Mouse (Mus musculus) B cell, adult 2 months (primary cell): Measurements from ENCODE around the gene Mogat2.

Experiments used
- DNase-seq, 2 experiments: peaks; one replicate each; pipeline ENCODE4 v3.0.0; 2022

Mogat2 gene

GRCm38 (mm10) chr7:99191411-99191810 is 47.0 kb downstream of the Mogat2 start:
- DNase-seq: no peak

GRCm38 (mm10) chr7:99189885-99190284 is 48.5 kb downstream of the Mogat2 start:
- no peak for DNase-seq

DNA sequence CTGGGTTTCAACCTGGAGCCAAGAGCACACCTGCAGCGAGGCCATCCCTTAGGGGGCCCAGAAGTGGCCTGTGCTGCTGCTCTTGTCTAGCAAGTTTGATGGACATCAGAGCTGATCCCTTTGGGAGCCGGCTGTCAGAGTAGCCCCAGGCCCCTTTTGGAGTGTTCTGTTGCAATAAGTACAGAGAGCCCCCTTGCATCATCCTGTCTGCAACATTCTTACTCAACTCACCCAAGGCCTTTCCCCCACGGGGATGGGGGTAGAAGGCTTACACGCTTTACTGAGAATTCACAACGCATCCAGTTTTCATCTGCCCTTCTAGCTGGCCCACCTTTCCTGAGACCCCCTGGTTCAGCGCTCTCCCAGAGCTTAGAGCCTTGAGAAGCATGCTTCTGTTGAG is 49.8 kb downstream of the Mogat2 start:
- DNase-seq: no peak

- no peak for DNase-seq
These were observed 51.0 kb downstream of the Mogat2 start for GRCm38 (mm10) chr7:99187451-99187850.

DNA sequence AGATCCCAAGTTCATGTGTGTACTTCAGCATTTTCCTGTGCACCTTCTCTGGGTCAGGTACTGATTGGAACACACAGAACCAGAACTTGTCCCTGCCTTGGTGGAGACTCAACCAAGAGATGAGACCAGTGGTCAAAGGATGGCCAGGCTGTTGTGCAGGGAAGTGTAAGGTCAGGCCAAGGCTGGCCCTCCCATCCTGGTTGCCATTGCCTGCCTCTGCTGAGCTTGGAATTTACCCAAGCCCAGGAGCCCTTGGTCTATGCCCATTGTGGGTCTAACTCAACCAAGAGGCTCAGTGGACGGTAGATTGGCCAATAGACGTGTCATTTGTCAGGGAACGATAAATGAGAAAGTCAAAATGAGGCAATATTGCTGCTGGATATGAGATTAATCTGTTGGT is 53.0 kb downstream of the Mogat2 start:
- DNase-seq: no peak

GRCm38 (mm10) chr7:99183751-99184150 is 54.7 kb downstream of the Mogat2 start:
- DNase-seq: peak; percentile 46 to 51

- DNase-seq: peak; percentile 98 to 99
These were observed 55.8 kb downstream of the Mogat2 start, which contains the start of gene Dgat2 for GRCm38 (mm10) chr7:99182432-99183172. Dgat2 (minus strand) TSS chr7:99182719.

DNA sequence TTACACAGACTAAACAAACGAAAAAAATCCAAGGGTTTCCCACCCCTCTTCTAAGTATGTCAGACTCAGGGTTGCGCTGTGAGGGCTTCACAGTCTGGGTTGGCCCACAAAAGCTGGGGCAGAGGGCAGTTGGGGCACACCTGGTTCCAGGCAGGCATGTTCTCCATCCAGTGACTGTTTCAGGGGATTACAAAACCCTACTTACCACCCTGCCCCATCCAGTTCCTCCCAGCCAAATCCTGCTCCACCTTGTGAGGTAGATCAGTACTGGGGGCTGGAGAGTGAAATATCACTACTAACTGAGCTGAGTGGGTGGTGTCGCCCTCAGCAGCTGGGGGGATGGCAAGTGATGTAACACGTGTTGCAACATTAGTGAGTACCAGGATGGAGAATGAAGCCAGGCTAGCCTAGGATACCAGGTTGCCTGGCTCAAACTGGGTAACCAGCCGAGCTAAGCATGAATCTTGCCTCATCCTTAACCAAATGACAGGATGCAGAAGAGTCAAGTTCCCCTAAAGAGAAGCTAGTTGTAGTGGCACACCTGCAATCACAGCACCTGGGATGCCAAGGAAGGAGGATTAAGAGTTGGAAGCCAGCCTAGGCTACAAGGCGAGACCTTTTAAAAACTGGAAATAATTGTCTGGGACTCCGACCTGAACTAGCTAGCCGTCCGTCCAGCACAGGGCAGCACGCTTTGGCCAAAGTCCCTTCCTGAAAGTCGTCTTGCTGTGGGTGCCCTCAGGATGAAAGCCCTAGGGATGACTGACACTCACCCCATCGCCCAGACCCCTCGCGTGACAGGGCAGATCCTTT is 56.6 kb downstream of the Mogat2 start:
- DNase-seq: no peak

DNA sequence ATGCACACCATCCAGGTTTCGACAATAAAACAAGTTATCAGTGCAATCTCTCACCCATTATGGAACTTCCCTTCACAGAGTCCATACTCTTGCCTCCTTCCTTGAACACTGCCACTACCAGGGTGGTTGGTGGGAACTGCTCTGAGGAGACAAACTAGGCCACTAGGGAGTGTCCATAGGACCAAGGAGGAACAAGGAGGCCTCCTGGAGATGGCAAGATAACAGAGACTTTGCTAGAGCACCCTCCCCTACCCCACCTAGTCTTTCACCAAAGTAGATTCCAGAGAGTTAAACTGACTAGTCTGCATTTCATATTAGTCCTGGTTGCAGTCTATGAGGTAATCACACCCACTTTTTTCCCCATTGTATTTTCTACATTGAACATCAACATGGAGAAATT is 58.3 kb downstream of the Mogat2 start:
- DNase-seq: no peak

DNA sequence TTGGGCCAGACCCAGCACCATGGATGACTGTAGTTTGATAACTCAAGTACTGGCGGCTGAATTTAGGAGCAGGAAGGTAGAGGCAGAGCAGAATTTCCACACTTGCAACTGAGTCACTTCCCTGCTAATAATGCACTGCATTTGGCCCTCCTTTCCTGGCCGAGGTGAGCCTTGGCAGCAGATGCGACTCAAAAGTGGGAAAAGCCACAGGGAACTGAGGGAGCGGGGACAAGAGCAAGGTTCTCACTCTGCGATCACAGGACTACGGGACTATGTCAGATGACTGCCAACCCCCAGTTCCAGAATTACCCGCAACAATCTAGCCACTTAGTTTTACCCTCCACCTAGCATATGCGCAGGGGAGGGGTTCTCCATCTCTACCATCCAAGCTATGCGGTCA is 59.1 kb downstream of the Mogat2 start:
- no peak for DNase-seq

DNA sequence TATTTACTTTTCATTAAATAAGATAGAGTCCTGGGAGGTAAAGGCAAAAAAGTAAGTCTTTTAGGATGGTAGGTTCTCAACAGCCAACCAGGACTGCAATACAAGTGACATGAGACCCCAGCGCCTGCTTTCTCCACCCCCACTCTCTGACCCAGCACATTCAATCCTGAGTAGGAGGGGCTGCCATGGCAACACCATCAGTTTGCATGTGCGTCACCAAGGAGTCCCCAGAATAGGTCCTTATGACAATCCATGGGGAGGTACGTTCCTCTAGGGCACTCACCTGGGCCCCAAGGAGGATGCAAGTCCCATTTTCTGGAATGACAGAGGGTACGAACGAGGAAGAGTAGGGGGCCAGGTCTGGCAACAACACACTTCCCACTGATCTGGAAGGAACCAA is 61.0 kb downstream of the Mogat2 start:
- DNase-seq: no peak

DNA sequence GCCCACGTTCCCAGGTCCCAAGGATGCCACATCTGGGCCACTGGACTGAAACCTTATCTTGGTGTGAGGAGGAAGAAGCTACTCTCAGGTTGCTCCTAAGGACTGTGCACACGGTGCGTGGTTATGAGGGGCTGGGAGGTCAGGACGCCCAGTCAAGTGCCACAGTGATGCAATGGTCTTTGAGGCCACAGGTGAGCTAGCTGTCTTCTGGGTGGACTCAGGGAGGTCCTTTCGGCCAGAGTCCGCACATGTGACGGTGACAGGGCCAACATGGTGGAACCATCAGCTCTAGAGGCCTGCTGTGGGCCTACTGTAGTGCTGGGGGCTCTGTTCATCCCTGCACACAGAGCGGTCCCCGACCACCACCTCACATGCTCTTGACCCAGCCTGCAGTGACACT is 62.8 kb downstream of the Mogat2 start:
- no peak for DNase-seq

DNA sequence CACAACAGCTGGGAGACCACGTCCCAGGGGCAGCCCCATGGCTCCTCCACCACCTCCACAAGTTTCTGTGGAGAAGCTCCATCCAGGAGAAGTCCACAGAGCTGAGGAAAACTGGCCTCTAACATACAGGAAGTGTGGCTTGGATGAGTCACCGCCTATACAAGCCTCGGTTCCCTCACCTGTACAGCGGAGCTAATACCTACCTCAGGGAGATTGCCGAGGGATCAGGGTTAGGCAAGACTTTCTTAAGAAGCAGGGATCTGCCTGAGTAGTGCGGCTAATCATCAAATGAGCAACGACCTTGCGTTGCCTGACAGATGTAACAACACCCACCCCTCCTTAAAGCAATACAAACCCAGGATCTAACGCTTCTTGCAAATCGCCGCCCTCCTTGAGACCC is 63.3 kb downstream of the Mogat2 start:
- DNase-seq: no peak

DNA sequence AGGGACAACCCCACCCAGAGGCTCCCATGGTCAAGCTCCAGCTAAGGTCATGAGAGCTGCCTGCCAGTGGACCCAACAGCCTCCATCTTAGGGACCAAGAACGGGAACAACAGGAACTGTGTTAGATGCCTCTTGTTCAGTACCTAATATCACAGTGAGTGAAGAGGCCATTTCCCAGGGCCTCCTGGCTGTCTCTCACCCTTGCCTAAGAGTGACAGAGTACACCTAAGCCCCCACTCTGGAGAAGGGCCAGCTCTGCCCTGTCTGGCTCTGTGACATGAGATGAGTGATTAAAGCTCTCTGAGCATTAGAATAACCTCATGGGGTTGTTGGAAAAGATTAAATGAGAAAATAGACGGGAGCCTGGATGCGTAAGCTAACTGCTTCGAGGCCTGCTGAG is 64.4 kb downstream of the Mogat2 start:
- no peak for DNase-seq

GRCm38 (mm10) chr7:99172898-99173297 is 65.5 kb downstream of the Mogat2 start:
- no peak for DNase-seq

DNA sequence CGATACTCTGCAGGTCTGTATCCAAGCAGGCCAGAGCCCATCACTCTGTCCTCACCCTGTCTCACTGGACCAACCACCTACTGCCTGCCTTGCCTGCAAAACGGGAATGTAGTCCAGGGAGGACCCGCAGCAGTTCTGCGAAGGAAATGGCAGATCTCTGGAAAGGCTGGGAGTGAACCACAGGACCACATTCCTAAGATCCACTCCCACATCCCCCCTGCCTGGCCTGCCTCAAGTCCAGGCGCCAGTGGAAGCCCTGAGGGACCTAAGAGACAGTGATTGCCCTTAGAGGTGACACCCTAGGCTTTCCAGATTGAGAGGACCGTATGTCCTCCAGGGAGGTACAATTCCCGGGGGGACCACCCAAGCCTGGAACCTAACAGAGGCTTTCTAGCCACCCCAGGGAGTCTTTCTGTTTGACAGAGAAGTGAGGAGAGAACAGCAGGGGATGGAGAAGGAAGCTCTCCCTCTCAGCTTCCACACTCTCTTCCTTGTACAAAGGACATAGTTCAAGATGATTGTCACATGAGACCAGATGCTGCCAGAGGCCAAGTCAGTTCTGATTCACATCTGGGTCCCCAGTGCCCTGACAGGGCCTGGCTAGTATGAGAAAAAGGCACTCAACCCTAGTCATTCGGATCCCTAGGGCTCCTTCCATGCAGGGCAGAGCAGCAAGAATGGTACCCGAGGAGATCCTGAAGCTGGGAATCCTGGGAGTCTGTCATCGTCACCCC is 66.5 kb downstream of the Mogat2 start:
- no peak for DNase-seq

DNA sequence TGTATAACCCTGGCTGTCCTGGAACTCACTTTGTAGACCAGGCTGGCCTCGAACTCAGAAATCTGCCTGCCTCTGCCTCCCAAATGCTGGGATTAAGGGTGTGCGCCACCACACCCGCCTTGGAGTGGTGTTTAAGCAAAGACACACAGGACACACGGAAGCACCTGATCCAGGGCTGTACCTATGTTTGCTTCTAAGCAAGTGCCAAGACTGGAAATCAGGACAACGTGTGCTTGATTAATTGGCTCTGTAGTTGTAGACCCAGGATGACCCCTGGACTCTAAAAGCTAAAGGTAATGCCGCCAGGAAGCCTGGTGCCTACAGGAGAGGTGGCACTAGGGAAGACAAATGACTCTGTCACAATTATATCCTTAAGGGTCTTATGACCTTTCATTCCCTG is 67.9 kb downstream of the Mogat2 start:
- no peak for DNase-seq

DNA sequence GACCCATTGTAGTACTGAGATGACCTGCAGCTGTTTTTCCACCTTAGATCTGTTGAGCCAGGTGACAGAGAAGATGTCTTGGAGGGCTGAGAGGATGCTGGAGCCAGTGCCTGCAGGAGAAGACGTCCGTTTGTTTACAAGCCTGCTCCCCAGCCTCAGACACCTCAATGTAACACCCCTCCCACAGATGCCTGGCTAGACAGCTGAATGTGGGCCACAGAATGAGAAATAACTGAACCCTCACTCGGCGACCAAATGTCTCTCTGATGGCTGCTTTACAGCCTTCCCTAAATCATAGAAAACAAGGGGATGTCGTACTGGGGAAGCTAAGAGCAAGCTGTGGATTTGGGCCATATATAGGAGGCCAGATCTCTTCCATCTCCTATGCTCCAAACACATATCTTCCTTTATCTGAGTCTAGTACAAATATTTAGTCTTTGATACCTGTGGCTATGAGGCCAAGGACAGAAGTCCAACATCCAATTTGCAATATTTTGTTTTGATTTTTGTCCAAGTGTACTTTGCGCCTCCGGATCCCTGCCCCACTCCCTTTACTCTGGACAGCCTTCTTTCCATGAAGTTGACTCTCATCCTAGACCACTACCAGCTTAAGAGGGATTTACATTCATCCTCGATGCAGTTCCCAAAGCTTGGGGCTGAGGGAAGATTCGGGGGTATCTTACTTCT is 68.6 kb downstream of the Mogat2 start:
- no peak for DNase-seq
